Mouse (Mus musculus) layer of hippocampus, postnatal 25 days (tissue): ENCODE measurements around the gene Slx1b. TPM values are rescaled to one million over a fixed set of nuclear protein-coding genes. Genes with fewer than 3 reads are reported as not detected.

Experiments used
- DNase-seq, 2 experiments: peaks; one replicate each; pipeline ENCODE4 v3.0.0; 2022; ENCODE audit warnings: mixed read lengths in 2 of 2, low spot score in 1 of 2; ENCODE audit errors: extremely low spot score in 1 of 2
- total RNA-seq, 2 experiments: library from RNA; stranded (reverse); gene quantifications; 2 replicates each; pipeline ENCODE4 v1.2.3; 2021

Gene Slx1b
- total RNA-seq, 2 experiments from 2014 or later = 16.4 to 19.4 TPM

DNA sequence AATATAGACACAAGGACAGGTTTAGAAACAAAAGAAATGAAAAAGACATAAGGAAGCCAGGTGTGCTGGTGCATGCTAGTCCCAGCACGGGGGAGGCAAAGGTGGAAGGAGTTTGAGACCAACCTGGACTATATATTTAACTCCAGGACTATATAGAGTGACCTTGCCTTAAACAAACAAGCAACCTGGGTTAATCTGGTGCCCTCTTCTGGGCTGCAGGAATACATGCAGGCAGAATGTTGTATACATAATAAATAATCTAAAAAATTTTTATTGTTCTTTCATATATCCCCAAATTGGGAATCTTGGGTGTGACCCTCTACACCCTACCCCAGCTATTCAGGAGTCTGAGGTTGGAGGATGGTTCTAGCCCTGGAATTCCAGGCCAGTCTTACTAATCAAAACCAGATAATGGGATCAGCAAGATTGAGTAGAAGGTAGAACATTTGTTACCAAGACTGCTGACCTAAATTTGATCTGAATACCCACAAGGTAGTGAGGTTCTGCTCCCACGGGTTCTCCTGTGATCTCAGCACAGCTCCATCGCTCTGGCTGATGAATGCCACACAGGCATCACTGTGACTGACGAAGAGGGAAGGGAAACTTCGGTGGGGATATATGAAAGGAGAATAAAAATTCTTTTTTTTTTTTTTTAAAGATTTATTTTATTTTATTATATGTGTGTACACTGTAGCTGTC is 52.9 kb downstream of the Slx1b start:
- no peak for DNase-seq

Other genes with a start within 250 kb of the Slx1b start
- gene Atp2a1, start 232.7 kb downstream of the Slx1b start, total RNA-seq = 1 to 10 TPM in 1 of 2 experiments, under 1 TPM in 1; 0.76 to 1.0 TPM
- gene Sh2b1, start 220.4 kb downstream of the Slx1b start, total RNA-seq = 10 to 100 TPM; 70.8 to 73.1 TPM
- gene Tufm, start 208.4 kb downstream of the Slx1b start, total RNA-seq = 10 to 100 TPM; 77.2 to 78.8 TPM
- 100 to 1,000 TPM; 101 to 134 TPM for gene Atxn2l, start 192.3 kb downstream of the Slx1b start, total RNA-seq
- 100 to 1,000 TPM; 184 to 193 TPM for gene Eif3c, start 129.4 kb downstream of the Slx1b start, total RNA-seq
- gene Apobr, start 110.8 kb downstream of the Slx1b start, total RNA-seq = 1 to 10 TPM in 1 of 2 experiments, under 1 TPM in 1; 0.28 to 1.1 TPM
- 10 to 100 TPM; 30.3 to 37.4 TPM for gene Cln3, start 110.0 kb downstream of the Slx1b start, total RNA-seq
- not detected for gene Il27, start 100.8 kb downstream of the Slx1b start, total RNA-seq
- gene Nupr1, start 64.9 kb downstream of the Slx1b start, total RNA-seq = 1 to 10 TPM; 5.8 to 8.6 TPM
- gene Sgf29, start 46.5 kb downstream of the Slx1b start, total RNA-seq = 10 to 100 TPM; 30.5 to 35.1 TPM
- gene Sult1a1, start 19.4 kb downstream of the Slx1b start, total RNA-seq = 10 to 100 TPM in 1 of 2 experiments, 1 to 10 TPM in 1; 9.5 to 11.1 TPM
- gene Bola2, start 383 bp downstream of the Slx1b start, total RNA-seq = 100 to 1,000 TPM; 104 to 112 TPM
- gene Coro1a, start 12.0 kb upstream of the Slx1b start, total RNA-seq = 100 to 1,000 TPM; 129 to 139 TPM
- gene Mapk3, start 63.8 kb upstream of the Slx1b start, total RNA-seq = 100 to 1,000 TPM; 147 to 168 TPM
- gene Gdpd3, start 70.5 kb upstream of the Slx1b start, total RNA-seq = 1 to 10 TPM; 1.7 to 4.3 TPM
- gene Ypel3, start 81.2 kb upstream of the Slx1b start, total RNA-seq = 100 to 1,000 TPM; 268 to 293 TPM
- gene Tbx6, start 85.7 kb upstream of the Slx1b start, total RNA-seq = under 1 TPM; 0.39 to 0.82 TPM
- gene Ppp4c, start 96.7 kb upstream of the Slx1b start, total RNA-seq = 10 to 100 TPM; 53.3 to 55.0 TPM
- 10 to 100 TPM; 80.3 to 95.6 TPM for gene Fam57b, start 101.9 kb upstream of the Slx1b start, total RNA-seq
- gene 4930451I11Rik, start 135.9 kb upstream of the Slx1b start, total RNA-seq = not detected
- gene Doc2a, start 151.6 kb upstream of the Slx1b start, total RNA-seq = 10 to 100 TPM; 15.6 to 16.2 TPM
- gene Hirip3, start 166.2 kb upstream of the Slx1b start, total RNA-seq = 10 to 100 TPM; 19.5 to 31.1 TPM
- gene Ino80e, start 166.6 kb upstream of the Slx1b start, total RNA-seq = 10 to 100 TPM; 50.7 to 51.7 TPM
- 100 to 1,000 TPM; 150 to 163 TPM for gene Taok2, start 188.9 kb upstream of the Slx1b start, total RNA-seq
- gene Tmem219, start 227.1 kb upstream of the Slx1b start, total RNA-seq = 10 to 100 TPM; 20.2 to 25.5 TPM
- 100 to 1,000 TPM; 150 to 160 TPM for gene Kctd13, start 233.1 kb upstream of the Slx1b start, total RNA-seq